ENCODE assay signal across 9 mouse cellular contexts in genomic region chr4:129951359-129951821, GRCm38 (mm10). TPM values are rescaled to one million over a fixed set of nuclear protein-coding genes. Genes with fewer than 3 reads are reported as not detected.
DNase-seq lines count a peak whose midpoint lies in the region; ATAC-seq lines count a peak whose summit lies in the region.
"Had no signal": no experiment of that assay in that cellular context is flagged by ENCODE, and none has a peak within 500 bp of the region (broad histone marks: within the 10 kb centered on the region; RNA-seq: fewer than 3 reads in every experiment).

No protein-coding gene starts in this region.

- H3K4me2 ChIP-seq in kidney, embryonic 14.5 days (replicated peaks; ENCODE audit: low read depth, low read length): no peak overlapping the region
- H3K4me2 ChIP-seq: hindbrain, embryonic 15.5 days had no signal

- no peaks in the 10 kb centered on the region; the same call in none of the 2 replicates for H3K27me3 ChIP-seq in kidney, embryonic 14.5 days (ENCODE audit: control insufficient read depth, insufficient read depth, low read length)
- H3K27me3 ChIP-seq: hindbrain, embryonic 15.5 days had no signal

- H3K4me3 ChIP-seq in kidney, embryonic 14.5 days (ENCODE audit: low read length): no peak overlapping the region
- H3K4me3 ChIP-seq: hindbrain, embryonic 15.5 days had no signal

- no peak overlapping the region for H3K27ac ChIP-seq in kidney, embryonic 14.5 days (ENCODE audit: low read depth, low read length)
- H3K27ac ChIP-seq: hindbrain, embryonic 15.5 days had no signal

- no peak overlapping the region for H3K9ac ChIP-seq in kidney, embryonic 14.5 days (ENCODE audit: low read depth, low read length)
- H3K9ac ChIP-seq: hindbrain, embryonic 15.5 days had no signal

- no peaks in the 10 kb centered on the region for H3K4me1 ChIP-seq in kidney, embryonic 14.5 days (ENCODE audit: control insufficient read depth, insufficient read depth, low read length)
- H3K4me1 ChIP-seq: hindbrain, embryonic 15.5 days had no signal

- WGBS in kidney, embryonic 14.5 days: 71% methylated on average over 6 of the region's 6 CpGs

- H3K9me3 ChIP-seq in kidney, embryonic 14.5 days (ENCODE audit: control insufficient read depth, low read length): no peaks in the 10 kb centered on the region
- H3K9me3 ChIP-seq: hindbrain, embryonic 15.5 days had no signal

- ATAC-seq in kidney, embryonic 14.5 days (ENCODE audit: low FRiP score, low TSS enrichment): no peak

- peak; percentile 57 for DNase-seq in kidney, postnatal 14 days
- DNase-seq in gastrocnemius, adult 8-10 months (ENCODE audit: low spot score in 2 of 2): peak; percentile 58 to 61
- DNase-seq in kidney, postnatal 4 days: peak; percentile 54 to 65
- DNase-seq in urinary bladder, postnatal 25 days (ENCODE audit: low spot score): peak; percentile 42
- DNase-seq in B cell, adult 2 months: no peak
- DNase-seq in ovary, postnatal 14 days (ENCODE audit: low spot score): no peak

- no peaks in the 10 kb centered on the region for H3K36me3 ChIP-seq in kidney, embryonic 14.5 days (ENCODE audit: control insufficient read depth, insufficient read depth, low read length)
- H3K36me3 ChIP-seq: hindbrain, embryonic 15.5 days had no signal

RNA-seq across cellular contexts. Expression of gene Spocd1, which starts 22.3 kb away (rescaled TPM):
- not detected in 2 replicates for polyA plus RNA-seq in kidney, embryonic 14.5 days (2014; fragmentation: Nextera tagmentation; extraction: Ambion mirVana)
- total RNA-seq in gastrocnemius, adult 8-10 months (2022): not detected
- total RNA-seq: megakaryocyte-erythroid progenitor cell, adult 5-6 weeks had no signal

RNA-seq across cellular contexts. Expression of gene Adgrb2, which starts 33.3 kb away (rescaled TPM):
- polyA plus RNA-seq in kidney, embryonic 14.5 days (2014; fragmentation: Nextera tagmentation; extraction: Ambion mirVana): 2.6 and 3.3 TPM in 2 replicates
- total RNA-seq in gastrocnemius, adult 8-10 months (2022): 1 to 10 TPM in 2 of 4 experiments, under 1 TPM in 2; 0.29 to 2.3 (median 1.1) TPM

Comparison
In these comparisons a context has a peak if more than half of its experiments do, and no peak if none do; other contexts are left out.
1. DNase-seq: peak in kidney, postnatal 14 days (single experiment), gastrocnemius, adult 8-10 months (2 of 2), kidney, postnatal 4 days (2 of 2) and urinary bladder, postnatal 25 days (single experiment); none in B cell, adult 2 months (0 of 2) and ovary, postnatal 14 days (single experiment).